Mouse (Mus musculus): Measurements from ENCODE around the gene Hormad2. TPM values are rescaled to one million over a fixed set of nuclear protein-coding genes. Genes with fewer than 3 reads are reported as not detected.

The Hormad2 gene
- total and polyA plus RNA-seq, 2 experiments from 2014 or later: 0.10 TPM; not detected in 1

DNA sequence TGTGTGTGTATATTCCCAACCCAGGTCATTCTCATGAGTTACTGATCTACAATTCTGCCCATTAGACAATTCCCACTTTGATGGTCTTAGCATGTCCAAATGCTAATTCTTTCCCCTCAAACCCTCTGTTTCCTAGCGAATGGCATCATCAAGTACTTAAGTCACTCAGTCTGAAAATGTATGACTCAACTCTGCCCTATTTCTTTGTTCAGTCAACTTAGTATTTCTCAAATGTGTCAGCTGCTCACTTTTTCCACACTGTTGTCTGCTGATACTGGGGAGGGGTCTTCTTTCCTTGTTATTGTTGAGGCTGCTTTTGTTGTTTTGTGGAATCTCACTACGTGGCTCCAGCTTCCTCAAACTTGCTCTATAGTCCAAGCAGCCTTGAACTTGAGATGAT, 2.7 kb downstream of the Hormad2 start:
- Histone ChIP-seq H3K4me3 (ENCODE audit: low read depth, low read length) (no peak overlapping the region), H3K9me3 (ENCODE audit: low read length) (no peaks in the 10 kb centered on the region), H3K4me2 (ENCODE audit: low read depth, low read length, poor library complexity, severe bottlenecking) (no peak overlapping the region), H3K36me3 (ENCODE audit: insufficient read depth, low read length) (no peaks in the 10 kb centered on the region), H3K27ac (ENCODE audit: low read depth, low read length) (no peak overlapping the region), H3K9ac (replicated peaks; ENCODE audit: low read length, poor library complexity, severe bottlenecking) (no peak overlapping the region), H3K27me3 (ENCODE audit: insufficient read depth, low read length) (no peaks in the 10 kb centered on the region), H3K4me1 (ENCODE audit: insufficient read depth, low read length) (no peaks in the 10 kb centered on the region)
- no peak for ATAC-seq (ENCODE audit: low FRiP score)
- WGBS: 59% methylated on average over 2 of the region's 2 CpGs
- no peak for DNase-seq (ENCODE audit: low spot score)
- no peak for TF ChIP-seq CTCF (IDR thresholded peaks at IDR 0.05)

GRCm38 (mm10) chr11:4437318-4437717, 3.6 kb downstream of the Hormad2 start:
- Histone ChIP-seq H3K4me1 (ENCODE audit: insufficient read depth, low read length) (no peaks in the 10 kb centered on the region), H3K27ac (ENCODE audit: low read depth, low read length) (no peak overlapping the region), H3K9me3 (ENCODE audit: low read length) (no peaks in the 10 kb centered on the region), H3K9ac (replicated peaks; ENCODE audit: low read length, poor library complexity, severe bottlenecking) (no peak overlapping the region), H3K4me3 (ENCODE audit: low read depth, low read length) (no peak overlapping the region), H3K27me3 (ENCODE audit: insufficient read depth, low read length) (no peaks in the 10 kb centered on the region), H3K36me3 (ENCODE audit: insufficient read depth, low read length) (no peaks in the 10 kb centered on the region), H3K4me2 (ENCODE audit: low read depth, low read length, poor library complexity, severe bottlenecking) (no peak overlapping the region)
- no peak for TF ChIP-seq CTCF (IDR thresholded peaks at IDR 0.05)
- 89% methylated on average over 1 of the region's 1 CpGs for WGBS
- ATAC-seq (ENCODE audit: low FRiP score) (no peak), DNase-seq (ENCODE audit: low spot score) (no peak)

GRCm38 (mm10) chr11:4436631-4437030, 4.3 kb downstream of the Hormad2 start:
- ATAC-seq (ENCODE audit: low FRiP score) (no peak), DNase-seq (ENCODE audit: low spot score) (peak; percentile 79)
- no peak overlapping the region for H3K9ac ChIP-seq (replicated peaks; ENCODE audit: low read length, poor library complexity, severe bottlenecking)
- H3K9me3 ChIP-seq (ENCODE audit: low read length): no peaks in the 10 kb centered on the region
- peak; percentile 84 for TF ChIP-seq CTCF (IDR thresholded peaks at IDR 0.05)
- no peak overlapping the region for H3K27ac ChIP-seq (ENCODE audit: low read depth, low read length)
- no peaks in the 10 kb centered on the region for H3K27me3 ChIP-seq (ENCODE audit: insufficient read depth, low read length)
- H3K4me3 ChIP-seq (ENCODE audit: low read depth, low read length): no peak overlapping the region
- no peaks in the 10 kb centered on the region for H3K36me3 ChIP-seq (ENCODE audit: insufficient read depth, low read length)
- 66% methylated on average over 3 of the region's 3 CpGs for WGBS
- H3K4me1 ChIP-seq (ENCODE audit: insufficient read depth, low read length): no peaks in the 10 kb centered on the region
- H3K4me2 ChIP-seq (ENCODE audit: low read depth, low read length, poor library complexity, severe bottlenecking): no peak overlapping the region

DNA sequence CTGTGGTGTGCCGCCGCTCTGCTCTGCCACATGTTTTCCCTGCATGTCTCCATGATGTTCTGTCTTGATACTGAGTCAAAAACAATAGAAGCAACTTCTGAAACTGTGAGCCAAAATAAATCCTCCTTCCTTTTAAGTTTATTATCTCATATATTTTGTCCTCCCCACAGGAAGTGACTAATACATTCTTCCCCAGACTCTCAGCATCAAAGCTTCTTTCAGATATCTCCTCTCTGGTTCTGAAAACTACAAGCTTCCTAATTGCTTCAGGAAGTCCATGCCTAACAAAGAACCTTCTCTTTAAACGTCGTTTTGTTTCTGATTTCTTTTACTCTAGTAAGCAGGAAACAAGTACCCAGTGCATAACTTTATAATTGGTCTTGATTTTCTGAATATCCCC, 6.4 kb downstream of the Hormad2 start:
- WGBS: 83% methylated on average over 4 of the region's 4 CpGs
- Histone ChIP-seq H3K9ac (replicated peaks; ENCODE audit: low read length, poor library complexity, severe bottlenecking) (no peak overlapping the region), H3K27me3 (ENCODE audit: insufficient read depth, low read length) (no peaks in the 10 kb centered on the region), H3K4me3 (ENCODE audit: low read depth, low read length) (no peak overlapping the region), H3K4me2 (ENCODE audit: low read depth, low read length, poor library complexity, severe bottlenecking) (no peak overlapping the region), H3K27ac (ENCODE audit: low read depth, low read length) (no peak overlapping the region), H3K4me1 (ENCODE audit: insufficient read depth, low read length) (no peaks in the 10 kb centered on the region), H3K36me3 (ENCODE audit: insufficient read depth, low read length) (no peaks in the 10 kb centered on the region), H3K9me3 (ENCODE audit: low read length) (no peaks in the 10 kb centered on the region)
- TF ChIP-seq CTCF (IDR thresholded peaks at IDR 0.05): no peak
- DNase-seq (ENCODE audit: low spot score): no peak
- ATAC-seq (ENCODE audit: low FRiP score): no peak

DNA sequence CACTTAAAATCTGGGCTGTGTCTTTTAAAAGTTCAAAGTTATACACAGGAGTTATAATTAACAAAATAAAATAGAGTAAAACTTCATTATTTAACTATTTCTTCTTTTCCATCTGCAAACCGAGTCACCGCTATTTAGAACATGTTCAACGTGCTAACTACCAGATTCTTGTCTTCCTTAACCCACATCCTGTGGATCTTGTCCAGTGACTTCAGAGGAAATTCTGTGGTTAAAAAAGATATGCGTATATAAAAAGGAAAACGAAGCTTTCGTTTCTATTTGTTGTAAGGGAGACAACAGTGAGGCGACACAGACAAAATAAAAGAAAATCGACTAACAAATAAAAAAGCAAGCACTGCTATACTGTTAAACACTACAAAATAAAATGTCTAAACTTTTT, 17.1 kb downstream of the Hormad2 start:
- TF ChIP-seq CTCF (IDR thresholded peaks at IDR 0.05): no peak
- Histone ChIP-seq H3K9ac (replicated peaks; ENCODE audit: low read length, poor library complexity, severe bottlenecking) (no peak overlapping the region), H3K27ac (ENCODE audit: low read depth, low read length) (no peak overlapping the region), H3K4me1 (ENCODE audit: insufficient read depth, low read length) (no peaks in the 10 kb centered on the region), H3K9me3 (ENCODE audit: low read length) (no peaks in the 10 kb centered on the region), H3K4me2 (ENCODE audit: low read depth, low read length, poor library complexity, severe bottlenecking) (no peak overlapping the region), H3K4me3 (ENCODE audit: low read depth, low read length) (no peak overlapping the region), H3K36me3 (ENCODE audit: insufficient read depth, low read length) (no peaks in the 10 kb centered on the region), H3K27me3 (ENCODE audit: insufficient read depth, low read length) (no peaks in the 10 kb centered on the region)
- ATAC-seq (ENCODE audit: low FRiP score) (no peak), DNase-seq (ENCODE audit: low spot score) (no peak)
- 90% methylated on average over 8 of the region's 8 CpGs for WGBS

- DNase-seq (ENCODE audit: low spot score) (no peak), ATAC-seq (ENCODE audit: low FRiP score) (no peak)
- Histone ChIP-seq H3K9ac (replicated peaks; ENCODE audit: low read length, poor library complexity, severe bottlenecking) (no peak overlapping the region), H3K36me3 (ENCODE audit: insufficient read depth, low read length) (no peaks in the 10 kb centered on the region), H3K4me1 (ENCODE audit: insufficient read depth, low read length) (no peaks in the 10 kb centered on the region), H3K27ac (ENCODE audit: low read depth, low read length) (no peak overlapping the region), H3K27me3 (ENCODE audit: insufficient read depth, low read length) (no peaks in the 10 kb centered on the region), H3K4me2 (ENCODE audit: low read depth, low read length, poor library complexity, severe bottlenecking) (no peak overlapping the region), H3K9me3 (ENCODE audit: low read length) (no peaks in the 10 kb centered on the region), H3K4me3 (ENCODE audit: low read depth, low read length) (no peak overlapping the region)
- whole genome bisulfite sequencing: 82% methylated on average over 16 of the region's 16 CpGs
- TF ChIP-seq CTCF (IDR thresholded peaks at IDR 0.05): no peak
Measured at GRCm38 (mm10) chr11:4422494-4423425, 18.1 kb downstream of the Hormad2 start.

All from midbrain, postnatal 0 days (tissue).